Mouse (Mus musculus) embryo, embryonic 9.5 days (tissue): ENCODE results near the gene Oip5.
"Not testable (repeated sequence)": the region's sequence is repeated elsewhere in the genome, so short reads cannot be mapped to it uniquely, and the experiment has no call there.

ENCODE experiments used
- DNase-seq: peaks from one replicate; pipeline ENCODE4 v3.0.0-alpha.2; 2017; ENCODE audit errors: extremely low spot score

The Oip5 gene

DNA sequence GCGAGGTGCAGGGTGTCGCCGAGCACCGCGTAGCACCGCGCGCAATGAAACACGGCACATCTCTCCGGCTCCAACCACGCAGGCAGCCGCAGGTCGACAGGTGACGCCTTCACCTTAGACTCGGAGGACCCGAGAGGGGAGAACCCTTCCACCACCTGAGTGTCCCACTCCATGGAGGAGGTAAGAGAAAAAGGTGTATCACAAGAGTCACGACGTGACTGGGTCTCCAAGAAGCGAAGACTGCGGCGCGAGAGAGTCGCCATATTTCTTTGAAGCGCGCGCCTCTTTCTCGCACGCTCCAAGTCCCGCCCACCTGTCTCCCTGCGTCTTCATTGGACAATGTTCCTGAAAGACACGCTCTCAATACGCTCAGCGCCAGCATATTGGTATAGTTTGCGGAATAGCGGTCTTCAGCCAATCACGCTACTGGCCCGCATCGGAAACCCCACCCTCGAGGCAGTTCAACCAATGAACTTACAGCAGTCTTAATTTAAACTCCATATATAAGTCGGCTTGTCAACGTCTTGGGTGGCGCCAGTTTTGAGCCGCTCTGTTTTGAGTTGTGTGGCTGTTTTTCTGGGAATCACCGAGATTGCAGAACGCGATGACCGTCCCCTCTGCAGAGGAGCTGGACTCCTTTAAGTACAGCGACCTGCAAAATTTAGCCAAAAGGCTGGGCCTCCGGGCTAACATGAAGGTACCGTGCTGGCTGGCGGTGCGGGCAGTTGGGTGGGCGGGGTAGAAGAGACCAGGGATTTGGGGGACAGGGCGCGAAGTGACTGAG lies at the start of gene Oip5, which contains the start of gene Nusap1:
Gene Oip5 (minus strand): TSS at position 271 of the 784 bp plus-strand sequence.
Gene Nusap1 (plus strand): TSS at position 100 of the 784 bp plus-strand sequence.
- DNase-seq = peak; percentile 92

DNA sequence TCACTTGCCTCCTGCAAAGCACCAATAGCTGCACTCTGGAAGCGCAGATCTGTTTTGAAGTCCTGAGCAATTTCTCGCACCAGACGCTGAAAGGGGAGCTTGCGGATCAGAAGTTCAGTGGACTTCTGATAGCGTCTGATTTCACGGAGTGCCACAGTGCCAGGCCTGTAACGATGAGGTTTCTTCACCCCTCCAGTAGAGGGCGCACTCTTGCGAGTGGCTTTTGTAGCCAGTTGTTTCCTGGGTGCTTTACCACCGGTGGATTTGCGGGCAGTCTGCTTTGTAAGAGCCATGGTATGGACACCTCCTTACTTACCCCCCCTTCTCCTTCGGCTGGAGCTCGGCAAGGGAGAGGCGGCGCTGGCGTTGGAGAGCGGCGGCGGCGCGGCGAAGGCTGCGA lies 47.5 kb upstream of the Oip5 start:
- DNase-seq = not testable (repeated sequence)

DNA sequence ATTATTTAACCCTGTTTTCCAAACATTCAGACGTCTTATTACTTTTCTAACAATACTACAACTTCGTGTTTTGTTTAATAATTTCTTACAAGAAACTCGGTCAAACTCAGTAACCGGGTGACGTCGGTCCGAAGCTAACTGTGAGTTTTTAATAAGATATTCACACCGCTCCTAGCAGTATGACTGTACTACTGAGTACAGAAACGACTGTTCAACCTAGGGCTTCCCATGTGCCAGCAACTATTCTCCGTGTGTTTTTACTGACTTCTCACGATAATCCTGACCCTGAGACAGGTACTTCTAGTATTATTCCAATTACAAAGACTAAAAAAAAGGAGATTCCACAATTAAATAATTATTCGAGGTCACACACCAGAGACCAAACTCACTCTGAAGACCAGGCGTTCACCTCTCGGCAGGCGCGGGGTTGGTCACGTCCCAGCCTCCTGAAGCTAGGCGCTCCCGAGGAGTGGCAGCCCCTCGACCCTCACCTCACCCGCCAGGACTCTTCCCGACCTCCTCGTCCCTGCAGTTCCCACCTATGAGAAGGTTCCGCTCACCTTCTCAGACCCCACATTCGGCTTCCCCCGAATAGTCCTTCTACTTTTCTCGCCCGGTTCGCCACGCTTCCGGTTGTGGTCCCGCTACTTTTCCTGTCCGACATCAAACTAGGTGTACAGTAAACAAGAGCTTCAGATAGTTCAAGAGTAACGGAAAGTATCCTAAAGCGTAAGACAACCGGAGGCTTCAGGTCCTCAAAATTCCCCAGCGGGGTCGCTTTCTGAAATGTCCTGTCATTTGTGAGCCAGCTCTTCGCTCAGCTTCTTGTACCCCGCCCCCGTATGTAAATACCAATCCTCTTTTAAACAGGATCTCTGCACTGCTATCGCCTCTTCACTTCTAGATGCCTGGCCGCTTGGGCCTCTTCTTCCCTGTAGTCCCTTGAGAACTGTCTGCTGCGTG lies 44.2 kb upstream of the Oip5 start, which contains the start of gene Ndufaf1:
Gene Ndufaf1 (minus strand): TSS at position 608 of the 963 bp plus-strand sequence.
- DNase-seq = peak; percentile 84

DNA sequence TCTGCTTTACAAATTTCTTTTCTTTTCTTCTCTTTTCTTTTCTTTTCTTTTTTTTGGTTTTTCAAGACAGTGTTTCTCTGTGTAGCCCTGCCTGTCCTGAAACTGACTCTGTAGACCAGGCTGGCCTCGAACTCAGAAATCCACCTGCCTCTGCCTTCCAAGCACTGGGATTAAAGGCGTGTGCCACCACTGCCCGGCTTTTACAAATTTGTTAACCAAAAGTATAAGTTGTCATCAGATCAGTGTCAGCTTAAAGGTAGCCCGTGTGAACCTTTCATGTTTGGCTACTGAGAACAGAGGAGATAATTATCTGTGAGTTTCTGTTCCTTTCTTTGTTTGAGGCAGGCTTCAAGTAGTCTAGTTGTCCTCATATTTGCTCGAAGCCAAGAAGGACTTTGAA lies 26.0 kb upstream of the Oip5 start:
- DNase-seq = no peak

DNA sequence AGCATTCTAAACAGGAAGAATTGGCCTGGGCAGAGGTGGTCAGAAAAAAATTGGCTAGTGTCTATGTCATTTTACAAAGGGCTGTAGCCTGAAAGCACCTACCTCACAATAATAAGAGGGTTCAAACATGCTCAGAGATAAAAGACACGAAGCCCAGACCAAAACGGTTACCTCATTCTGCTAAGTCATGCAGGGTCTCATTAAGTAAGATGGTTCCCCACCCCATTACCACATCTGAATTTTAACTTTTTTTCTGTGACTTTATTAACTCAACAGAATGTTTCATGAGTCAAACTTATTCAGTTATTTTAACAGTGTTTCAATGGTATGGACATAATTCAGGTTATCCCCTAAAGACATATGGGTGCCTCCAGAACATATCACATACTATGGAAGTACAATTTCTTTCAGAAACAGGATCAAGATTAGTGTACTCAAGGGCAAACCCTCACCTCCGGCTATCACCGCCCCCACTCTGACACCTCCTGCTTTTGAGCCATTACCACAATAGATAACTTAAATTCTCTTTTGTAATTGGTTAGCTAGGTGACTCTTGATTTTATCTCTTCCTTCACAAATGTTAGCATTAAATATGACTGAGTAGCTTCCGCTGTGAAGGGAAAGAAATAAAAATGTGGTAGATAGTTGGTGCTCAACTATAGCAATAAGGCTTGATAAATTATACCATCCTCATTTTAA lies 23.1 kb upstream of the Oip5 start:
- no peak for DNase-seq

DNA sequence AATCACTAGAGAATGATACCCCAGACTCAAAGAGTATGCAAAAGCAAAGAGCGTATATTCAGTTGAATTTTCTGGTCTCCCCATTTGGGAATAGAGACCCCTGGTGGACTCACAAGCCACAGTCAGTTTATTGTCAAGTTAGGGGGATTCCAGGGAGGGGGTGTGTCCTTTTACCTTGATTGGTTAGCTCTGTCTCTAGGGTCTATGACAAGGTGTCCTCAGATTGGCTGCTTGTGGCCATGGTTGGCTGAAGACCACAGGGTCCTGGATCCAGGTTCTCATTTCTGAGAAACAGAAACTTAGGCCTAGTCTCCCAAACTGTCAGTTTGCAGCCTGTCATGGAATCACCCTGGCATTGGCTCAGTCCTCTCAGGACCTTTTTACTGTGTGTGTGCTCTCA lies 18.5 kb upstream of the Oip5 start:
- DNase-seq = no peak

DNA sequence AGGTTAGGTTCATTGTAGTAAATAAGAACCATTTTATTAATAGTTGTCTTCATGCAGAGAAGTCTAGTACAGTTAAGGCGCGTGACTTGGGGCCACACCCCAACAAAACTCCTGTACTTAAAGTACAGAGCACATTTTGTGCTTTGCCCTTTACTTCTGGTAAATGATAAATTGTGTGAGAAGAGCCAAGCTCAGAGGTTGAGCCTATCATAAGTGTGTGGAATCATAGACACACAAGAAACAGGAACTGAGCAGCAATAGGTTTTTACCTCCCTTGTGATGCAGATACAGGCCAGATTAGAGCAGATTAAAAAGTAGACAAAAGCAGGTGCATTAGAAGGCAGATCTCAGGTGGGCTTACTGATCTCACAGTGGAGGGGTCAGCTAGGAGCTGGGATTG lies 3.0 kb upstream of the Oip5 start:
- no peak for DNase-seq

DNA sequence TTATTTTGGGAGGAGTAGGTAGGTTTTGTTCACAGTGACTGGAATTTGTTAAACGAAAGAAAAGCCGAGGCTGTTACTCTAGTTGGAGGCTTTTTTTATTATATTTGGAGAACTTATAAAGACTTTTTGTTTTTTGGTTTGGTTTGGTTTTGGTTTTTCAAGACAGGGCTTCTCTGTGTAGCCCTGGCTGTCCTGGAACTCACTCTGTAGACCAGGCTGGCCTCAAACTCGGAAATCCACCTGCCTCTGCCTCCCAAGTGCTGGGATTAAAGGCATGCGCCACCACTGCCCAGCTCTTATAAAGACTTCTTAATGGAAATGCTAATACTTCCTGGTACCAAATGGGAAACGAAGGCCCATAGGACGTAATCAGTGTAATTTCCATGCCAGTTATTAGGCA lies 733 bp upstream of the Oip5 start:
- DNase-seq = not testable (repeated sequence)

DNA sequence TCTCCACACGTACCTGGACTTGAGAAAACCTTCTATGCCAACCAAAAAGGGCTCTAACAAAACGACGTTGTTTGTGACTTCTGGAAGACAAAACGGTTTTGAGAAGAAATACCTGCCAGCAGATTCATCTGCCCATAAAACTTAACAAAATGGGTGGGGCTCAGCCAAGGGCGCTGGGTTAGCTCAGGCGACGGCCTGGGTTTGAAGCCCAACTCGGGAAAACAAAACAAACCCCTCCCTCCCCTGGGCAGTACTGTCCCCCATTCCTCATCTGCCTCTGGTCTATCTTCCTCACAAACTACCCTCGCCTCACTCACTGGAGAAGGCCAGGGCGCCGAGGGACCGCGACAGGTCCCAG lies 449 bp downstream of the Oip5 start:
- no peak for DNase-seq

DNA sequence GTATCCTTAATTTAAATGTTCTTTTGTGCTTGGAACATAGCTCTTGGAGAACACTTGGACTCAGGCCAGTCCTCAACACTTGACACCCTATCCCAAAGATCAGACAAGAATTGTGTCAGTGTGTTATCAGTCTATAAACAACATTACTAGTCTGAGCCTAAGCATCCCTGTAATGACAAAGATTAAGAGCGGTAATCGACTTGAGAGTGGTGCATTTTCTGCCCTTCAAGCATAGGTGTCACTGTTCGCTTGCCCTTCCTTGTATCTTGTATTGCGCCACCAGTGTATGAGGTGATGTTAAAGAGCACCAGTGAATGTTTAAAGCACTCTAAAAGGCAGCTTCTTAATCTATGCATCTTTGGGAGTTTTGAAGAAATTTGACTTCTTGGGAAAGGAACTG lies 11.2 kb downstream of the Oip5 start:
- DNase-seq = no peak

DNA sequence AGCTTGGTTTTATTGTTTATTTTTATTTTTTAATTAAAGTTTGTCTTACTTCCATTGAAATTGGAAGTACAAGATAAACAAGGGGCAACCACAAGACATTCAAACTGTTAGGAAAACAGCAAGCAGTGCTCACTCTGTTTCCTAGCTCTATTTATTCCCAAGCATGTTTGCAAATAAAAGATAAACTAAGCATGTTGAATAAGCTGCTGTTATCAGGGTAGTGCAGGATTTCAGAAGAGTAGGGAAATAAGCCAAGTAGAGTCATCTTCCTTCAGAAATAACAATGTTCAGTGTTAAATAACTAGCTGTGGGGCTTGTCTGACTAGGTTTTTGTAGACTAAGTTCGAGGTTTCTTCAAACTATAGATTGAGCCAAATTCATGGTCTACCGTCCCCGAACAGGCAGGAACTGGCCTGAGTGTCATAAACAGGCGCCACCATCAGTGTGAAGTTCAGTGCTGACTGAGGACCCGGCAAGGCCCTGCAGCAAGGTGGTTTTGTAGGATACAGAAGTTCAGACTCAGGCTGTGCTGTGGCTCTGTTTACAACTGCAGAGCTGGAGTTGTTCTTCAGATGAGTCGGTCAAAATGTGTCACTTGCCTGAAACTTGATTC lies 12.8 kb downstream of the Oip5 start:
- no peak for DNase-seq

DNA sequence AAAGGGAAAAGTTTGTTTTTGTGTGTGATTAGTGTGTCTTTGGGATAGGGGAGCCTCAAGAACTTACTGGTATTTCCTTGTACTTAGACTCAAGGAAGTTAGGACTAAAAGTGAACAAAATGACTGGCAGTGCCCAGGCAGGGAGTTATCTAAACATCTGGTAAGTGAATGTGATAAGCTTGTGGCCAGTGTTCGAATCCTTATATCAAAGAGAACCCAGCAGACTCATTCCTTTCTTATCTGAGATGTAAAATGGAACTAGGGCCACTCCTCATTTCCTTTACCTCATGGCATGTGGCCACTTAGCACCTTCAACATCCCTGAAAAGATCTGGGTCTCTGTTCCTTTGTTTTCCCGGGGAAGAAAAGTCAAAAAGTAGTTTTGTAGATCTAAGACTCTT lies 14.4 kb downstream of the Oip5 start:
- DNase-seq = no peak

DNA sequence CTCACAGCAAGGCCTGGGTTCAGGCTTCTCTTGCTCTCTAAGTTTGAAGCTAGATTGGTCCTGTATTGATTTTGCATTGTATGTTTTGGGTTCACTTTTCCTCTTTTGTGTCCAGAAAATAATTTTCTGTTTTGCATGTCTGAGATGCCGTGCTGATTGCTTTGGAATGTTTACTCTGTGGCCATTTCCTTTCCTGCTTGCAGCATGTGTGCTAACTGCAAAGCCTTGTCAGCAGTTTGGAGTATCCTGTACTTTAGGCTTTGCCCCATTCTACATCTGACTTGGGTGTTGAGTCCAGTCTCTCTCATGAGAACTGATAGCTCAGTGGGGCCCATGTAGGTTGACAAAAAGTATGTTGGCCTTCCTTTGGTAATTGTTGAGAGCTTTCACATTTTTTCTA lies 15.8 kb downstream of the Oip5 start:
- no peak for DNase-seq

DNA sequence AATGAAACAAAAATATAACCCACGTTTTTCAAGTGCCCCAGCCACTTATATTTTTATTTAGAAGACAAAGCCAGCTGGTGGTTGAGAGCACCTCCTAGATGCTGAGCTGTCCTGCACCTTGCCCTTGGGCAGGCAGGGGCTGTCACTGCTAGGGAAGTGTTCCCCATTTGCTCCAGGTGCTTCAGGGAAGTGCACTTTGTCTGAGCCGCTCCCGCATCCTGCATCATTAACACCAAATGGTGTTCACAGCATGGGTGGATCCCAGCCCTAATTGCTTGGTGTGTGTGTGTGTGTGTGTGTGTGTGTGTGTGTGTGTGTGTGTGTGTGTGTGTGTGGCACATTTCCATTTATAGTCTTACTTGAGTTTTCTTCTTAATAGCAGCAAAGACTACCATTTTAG lies 16.7 kb downstream of the Oip5 start:
- not testable (repeated sequence) for DNase-seq

DNA sequence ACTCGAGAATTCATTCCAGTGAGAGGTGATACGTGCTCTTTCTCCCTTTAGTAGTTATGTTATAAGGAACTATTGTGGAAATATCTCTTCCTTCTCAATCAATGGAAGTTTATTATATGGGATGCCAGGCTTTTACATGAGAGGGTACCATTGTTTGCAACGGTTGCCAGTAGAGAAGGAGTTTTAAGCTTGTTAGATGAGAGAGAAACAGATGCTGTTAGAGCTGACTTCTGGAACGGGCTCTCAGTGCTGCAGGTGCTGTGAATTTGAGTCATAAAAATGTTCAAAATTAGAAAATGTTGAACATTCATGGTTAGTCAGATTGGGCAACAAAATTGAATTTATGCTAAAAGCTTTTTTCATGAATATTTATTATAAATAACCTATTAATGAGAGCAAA lies 17.2 kb downstream of the Oip5 start:
- no peak for DNase-seq

DNA sequence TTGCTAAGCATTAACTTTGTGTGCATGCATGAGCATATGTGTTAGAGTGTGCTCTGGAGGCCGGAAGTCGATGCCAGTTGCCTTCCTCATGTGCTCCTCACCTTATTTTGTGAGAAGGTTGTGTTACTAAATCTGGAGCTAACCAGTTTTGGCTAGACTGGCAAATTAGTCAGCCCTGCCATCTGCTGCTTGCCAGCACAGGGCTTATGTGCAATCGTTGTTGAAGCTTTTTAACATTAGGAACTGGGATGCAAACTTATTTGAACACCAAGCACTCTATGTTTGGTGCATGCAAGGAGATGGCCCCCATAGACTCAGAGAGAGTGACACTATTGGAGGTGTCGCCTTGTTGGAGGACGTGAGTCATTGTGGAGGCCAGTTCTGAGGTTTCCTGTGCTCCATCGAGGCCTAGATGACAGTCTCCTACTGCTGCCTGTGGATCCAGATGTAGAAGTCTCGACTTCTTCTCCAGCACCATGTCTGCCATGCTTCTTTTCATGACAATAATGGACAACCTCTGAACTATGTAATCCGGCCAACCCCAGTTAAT lies 21.4 kb downstream of the Oip5 start:
- no peak for DNase-seq

DNA sequence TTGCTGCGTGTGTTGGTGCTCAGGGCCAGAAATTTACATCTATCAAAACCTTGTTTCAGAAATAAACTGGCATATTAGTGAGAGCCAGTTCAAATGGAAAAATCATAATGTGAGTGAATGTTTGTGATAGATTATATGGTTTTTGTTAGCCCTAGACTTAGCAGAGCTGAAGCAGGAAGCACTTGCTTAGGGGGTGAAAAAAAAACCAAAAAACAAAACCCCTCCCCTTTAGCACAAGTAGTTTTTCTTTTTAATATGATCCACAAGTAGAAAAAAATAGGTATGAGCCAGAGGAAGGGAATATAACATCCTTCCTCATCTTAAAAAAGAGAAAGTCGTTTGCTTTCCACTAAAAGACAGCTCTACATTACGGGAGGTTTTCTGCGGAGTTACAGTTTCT lies 23.0 kb downstream of the Oip5 start:
- DNase-seq = no peak

DNA sequence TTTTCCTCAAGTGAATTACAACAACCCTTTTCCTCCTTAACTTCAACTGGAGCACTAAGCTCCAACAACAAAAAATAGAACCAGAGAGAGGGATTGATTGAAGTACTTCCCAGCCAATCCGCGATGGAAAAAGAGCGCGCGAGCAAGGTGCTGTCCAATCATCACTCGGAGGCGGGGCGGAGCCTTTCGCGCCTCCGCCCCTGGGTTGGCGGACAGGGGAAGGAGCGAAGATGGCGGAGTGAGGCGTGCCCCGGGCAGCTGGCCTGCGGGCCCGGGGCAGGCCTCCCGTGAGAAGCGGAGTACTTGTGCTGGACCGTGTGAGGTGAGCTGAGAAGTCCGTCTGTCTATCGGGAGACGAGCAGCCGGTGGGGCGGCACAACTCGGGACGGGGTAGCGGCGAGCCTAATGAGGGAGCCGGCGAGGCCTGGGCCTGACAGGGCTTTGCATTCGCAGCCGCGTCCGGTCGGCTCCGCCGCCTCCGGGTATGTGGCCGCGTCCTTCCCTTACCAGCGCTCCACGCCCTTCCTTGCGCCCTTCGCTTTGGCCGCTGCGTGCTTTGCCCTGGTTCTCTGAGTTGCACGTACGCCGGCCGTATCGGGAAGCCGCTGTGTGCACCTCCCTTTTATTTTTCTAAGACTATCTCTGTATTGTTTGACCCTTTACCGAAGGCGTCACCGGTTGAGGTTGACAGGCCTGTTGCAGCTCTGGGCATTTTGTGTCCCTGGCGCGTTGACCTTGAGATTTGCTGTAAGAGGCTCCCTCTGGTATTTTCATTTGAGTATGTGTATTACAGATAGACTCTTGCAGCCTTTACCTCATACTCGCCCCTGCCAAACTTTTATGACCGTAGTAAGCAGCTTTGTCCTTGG lies 23.9 kb downstream of the Oip5 start:
- peak; percentile 94 for DNase-seq

DNA sequence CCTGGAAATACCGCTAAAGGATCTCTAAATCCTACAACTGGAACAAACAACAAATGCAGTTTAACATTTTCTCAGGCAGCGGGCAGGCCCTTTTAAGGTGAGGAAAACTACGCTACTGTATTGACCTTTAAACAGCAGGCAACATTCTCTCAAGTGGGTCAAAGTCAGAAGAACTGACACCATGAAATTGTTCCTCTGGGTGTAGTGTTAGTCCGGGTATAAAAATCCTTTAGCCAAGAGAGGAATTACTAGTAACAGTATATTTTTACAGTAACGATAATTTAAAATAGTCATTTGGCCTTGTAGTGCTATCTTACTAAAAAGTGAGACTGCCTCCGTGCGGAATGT lies 24.5 kb downstream of the Oip5 start:
- DNase-seq = no peak

DNA sequence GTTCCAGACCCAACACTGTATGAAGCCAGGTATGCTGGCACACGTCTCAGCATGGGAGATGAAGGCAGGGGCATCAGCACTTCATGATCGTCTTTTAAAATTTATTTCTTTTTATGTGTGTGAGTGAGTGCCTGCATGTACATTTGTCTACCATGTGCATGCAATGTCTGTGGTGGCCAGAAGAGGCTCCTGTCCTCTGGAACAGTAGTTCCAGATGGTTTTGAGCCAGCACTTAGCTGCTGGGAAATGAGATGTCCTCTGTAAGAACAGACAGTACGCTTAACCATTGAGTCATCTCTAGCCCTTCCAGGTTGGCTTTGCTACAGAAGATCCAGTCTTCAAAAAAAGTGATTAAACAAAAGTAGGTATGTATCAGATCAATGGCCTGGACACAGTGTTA lies 27.0 kb downstream of the Oip5 start:
- DNase-seq = no peak

DNA sequence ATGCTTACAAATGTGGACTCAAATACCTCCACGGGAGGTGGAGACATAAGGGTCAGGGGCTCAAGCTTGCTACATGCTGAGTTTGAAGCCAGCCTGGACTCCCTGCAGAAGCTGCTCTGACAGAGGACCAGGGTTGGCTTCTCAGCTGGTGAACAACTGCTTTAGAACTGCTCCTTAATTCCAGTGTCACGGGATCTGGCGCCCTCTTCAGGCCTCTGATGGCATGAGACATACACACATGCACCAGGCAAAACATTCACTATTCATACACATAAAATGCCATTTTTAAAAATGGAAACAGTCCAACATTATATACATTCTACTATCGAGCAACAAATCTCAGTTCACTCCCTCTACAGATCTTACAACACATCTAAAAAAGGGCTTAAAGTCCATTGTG lies 30.9 kb downstream of the Oip5 start:
- peak; percentile 57 for DNase-seq
